Mouse (Mus musculus) G1E (cell line): ENCODE data around the gene Atg16l1.

Source experiments
- CTCF ChIP-seq: IDR thresholded peaks from 2 replicates; pipeline ENCODE4 v1.5.1; 2012; ENCODE audit warnings: low read depth, low read length, inconsistent platforms, mixed read lengths
- GATA1 ChIP-seq: IDR thresholded peaks from 2 replicates; pipeline ENCODE4 v1.6.1; 2012; ENCODE audit warnings: borderline replicate concordance, low read length, inconsistent platforms, mixed read lengths
- GATA2 ChIP-seq: IDR thresholded peaks from 2 replicates; pipeline ENCODE4 v1.6.1; 2012; ENCODE audit warnings: low read depth, low read length, inconsistent platforms, borderline replicate concordance
- POLR2AphosphoS5 ChIP-seq: IDR thresholded peaks from 2 replicates; pipeline ENCODE4 v1.6.1; 2012; ENCODE audit warnings: low read depth, low read length, inconsistent platforms; ENCODE audit not compliant: insufficient replicate concordance

DNA sequence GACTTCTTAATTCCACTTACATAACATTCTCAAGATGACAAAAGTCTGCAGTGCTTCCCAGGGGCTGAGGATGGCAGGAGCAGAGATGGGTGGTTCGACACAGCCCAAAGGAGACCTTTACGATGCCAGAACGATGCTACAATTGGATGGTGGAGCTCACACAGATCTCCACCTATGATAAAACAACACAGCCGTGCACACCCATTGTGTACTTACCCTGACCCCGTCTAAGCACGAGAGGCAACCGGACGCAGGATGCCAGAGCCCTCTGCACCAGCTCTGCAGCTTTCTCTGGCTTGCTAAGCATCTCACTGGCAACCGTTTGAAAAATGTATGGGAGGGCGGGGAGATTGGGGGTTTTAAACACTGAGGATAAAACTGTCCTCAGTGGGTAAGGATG lies 56.4 kb downstream of the Atg16l1 start:
- TF ChIP-seq CTCF: no peak
- no peak for TF ChIP-seq POLR2AphosphoS5
- TF ChIP-seq GATA2: no peak
- TF ChIP-seq GATA1: no peak
